Mouse (Mus musculus): ENCODE data around the gene Cacnb2.

The Cacnb2 gene

DNA sequence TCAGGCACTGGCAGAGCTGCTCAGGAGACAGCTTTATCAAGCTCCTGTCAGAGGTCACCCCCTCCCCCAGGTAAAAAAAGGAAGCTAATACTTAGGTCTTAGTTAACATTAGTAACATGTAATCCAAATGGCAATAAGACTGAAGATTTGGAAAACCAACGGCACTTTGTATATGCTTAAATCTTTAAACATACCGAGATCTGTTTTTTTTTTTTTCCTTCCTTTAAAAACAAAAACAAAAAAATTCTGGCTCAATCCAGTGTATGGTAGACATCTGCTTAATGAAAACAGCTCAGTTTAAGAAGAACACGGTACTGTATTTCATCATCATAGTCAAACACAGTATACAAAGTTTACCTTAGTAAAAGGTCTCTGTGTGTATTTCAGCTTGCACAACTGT is at the start of gene Cacnb2:
Gene Cacnb2, plus strand, starts transcription at position 301 of the 400 bp plus-strand sequence.
- DNase-seq: no peak

DNA sequence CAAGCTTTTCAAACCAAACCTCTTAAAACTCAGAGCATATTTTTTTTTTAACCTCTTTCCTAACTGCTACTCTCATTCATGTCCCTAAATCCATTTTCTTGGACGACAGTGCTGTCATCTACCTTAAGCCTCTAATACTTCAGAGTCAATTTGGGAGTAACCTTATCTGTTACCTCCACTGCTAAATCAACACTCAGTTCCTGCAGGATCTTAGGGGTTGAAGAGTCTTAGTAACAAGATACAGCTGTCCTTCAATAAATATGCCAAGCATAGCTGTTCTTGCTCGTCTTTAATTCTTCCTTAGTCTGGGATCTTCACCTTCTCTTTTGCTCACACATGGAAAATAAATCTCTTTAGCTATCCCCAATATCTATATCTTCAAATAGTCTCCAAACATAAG is 34.9 kb upstream of the Cacnb2 start:
- no peak for DNase-seq

GRCm38 (mm10) chr2:14571300-14571699 is 31.6 kb upstream of the Cacnb2 start:
- DNase-seq: no peak

GRCm38 (mm10) chr2:14589541-14589940 is 13.3 kb upstream of the Cacnb2 start:
- no peak for DNase-seq

- no peak for DNase-seq
These were observed 4.9 kb upstream of the Cacnb2 start for GRCm38 (mm10) chr2:14597909-14598563.

DNA sequence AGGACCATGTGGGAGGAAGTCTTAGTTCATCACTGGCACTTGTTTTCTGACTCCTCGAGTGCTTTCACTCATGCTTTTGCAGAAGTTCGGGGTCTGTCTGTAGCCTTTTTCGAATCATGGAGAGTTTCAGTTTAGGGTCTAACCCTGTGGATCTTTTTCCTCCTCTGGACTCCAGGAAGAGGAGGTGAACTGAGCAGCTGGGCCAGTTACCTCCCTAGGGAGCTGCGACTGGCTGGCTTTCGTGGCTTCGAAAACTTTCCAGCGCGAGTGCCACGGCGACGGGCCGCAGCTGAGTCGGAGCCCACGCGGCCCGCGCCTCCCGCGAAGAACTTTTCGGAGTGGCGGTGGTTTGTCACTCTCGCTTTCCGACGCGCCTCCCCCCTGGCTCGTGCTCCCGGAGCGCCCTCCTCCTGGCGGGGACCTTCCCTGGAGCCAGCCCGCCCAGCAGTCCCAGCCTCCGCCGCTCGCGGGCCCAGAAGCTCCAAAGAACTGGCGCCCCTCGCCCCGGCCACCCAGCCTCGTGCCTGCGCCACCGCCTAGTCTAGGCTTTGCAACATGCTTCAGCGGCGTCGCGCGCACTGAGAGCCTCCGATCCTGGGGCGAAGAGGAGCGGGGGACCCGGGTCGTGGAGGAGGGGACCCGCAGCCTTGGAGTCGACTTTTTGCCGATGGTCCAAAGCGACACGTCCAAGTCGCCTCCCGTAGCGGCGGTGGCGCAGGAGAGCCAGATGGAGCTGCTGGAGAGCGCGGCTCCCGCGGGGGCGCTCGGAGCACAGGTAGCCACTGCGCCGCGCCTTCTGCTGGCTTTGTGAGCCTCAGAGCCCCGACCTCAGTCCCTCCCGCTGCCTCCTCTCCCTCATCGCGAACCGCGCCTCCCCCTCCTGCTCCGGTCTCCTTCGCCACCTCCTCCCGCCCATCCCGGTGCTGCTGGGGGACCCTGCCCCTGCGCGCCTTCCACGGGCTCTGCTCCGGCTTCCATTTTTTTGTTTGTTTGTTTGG is 1.2 kb downstream of the Cacnb2 start:
- DNase-seq: peak; percentile 52 to 71

DNA sequence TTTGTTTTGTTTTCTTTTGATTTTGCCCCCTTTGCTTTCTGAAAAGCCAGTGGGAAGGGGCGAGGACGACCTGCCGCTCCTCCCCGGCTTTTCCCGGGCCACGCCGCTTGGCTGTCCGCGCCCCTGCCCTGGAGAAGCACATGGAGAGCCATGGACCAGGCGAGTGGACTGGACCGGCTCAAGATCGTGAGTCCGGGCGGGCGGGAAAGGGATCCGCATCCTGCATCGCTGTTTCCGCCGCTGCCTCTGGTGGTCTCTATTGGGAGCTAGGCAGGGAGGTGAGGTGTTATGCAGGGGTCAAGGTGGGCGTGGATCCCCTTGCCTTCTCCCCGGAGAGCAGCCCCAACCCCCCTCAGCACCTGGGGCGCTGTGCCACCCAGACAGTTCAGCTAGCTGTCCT is 1.9 kb downstream of the Cacnb2 start:
- DNase-seq: peak; percentile 59

DNA sequence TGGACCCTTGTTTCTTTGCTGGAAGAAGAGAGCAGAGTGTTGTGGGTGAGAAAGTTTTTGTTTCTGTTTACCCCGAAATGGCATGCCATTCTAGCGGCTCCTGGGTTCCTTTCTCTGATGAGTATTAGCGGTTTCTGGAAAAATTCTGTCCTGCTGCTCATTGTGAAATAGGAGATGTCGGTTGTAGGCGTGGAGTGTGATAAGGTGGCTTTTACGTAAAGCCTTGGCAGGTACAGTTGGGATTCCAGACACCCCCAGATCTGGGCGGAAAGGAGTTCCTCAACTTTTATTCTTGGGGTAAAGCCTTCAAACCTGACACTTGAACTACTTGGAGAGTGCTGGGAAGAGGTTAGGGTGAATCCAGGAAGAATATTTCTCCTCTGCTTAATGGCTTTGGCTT is 2.3 kb downstream of the Cacnb2 start:
- DNase-seq: no peak

DNA sequence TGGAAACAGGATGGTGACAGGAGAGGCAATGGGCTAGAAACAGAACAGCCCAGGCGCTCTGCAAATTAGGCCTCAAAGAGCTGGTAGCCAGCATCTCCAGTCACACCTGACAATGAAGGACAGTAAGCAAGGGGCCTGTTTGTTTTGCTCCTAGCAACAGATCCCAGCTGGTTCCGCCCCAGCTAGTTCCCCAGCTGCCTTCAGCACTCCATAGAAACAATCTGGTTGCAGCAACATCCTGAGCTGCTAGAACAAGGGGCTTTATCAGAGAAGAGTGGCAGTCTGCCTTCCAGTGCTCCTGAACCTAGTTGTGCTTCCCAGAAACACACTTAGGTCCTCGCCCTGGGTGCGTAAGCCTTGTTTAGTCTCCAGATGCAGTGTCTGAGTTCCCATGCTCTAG is 5.7 kb downstream of the Cacnb2 start:
- no peak for DNase-seq

GRCm38 (mm10) chr2:14612705-14613104 is 9.8 kb downstream of the Cacnb2 start:
- no peak for DNase-seq

DNA sequence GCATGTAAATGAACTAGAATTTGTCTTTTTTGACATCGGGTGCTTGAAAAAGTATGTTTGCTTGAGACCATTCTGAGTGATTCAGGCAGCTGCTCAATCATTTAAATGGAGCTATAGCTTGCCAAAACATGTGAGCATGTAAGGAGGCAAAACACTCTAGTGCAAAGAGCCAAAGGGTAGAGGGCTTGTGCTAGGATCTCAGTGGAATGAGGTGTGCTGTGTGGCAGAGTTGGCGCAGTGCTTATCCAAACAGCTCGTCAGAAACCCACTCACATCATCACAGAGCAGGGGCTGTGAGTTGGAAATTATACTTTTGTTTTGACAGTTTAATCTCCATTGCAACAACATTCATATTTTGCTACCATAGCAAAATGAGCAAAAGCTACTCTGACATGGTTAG is 13.5 kb downstream of the Cacnb2 start:
- DNase-seq: no peak

GRCm38 (mm10) chr2:14620120-14620853 is 17.4 kb downstream of the Cacnb2 start:
- DNase-seq: no peak

GRCm38 (mm10) chr2:14620891-14621290 is 18.0 kb downstream of the Cacnb2 start:
- no peak for DNase-seq

GRCm38 (mm10) chr2:14623820-14624219 is 20.9 kb downstream of the Cacnb2 start:
- no peak for DNase-seq

- no peak for DNase-seq
These were observed 27.1 kb downstream of the Cacnb2 start for GRCm38 (mm10) chr2:14629814-14630492.

- no peak for DNase-seq
These were observed 28.7 kb downstream of the Cacnb2 start for GRCm38 (mm10) chr2:14631590-14631989.

DNA sequence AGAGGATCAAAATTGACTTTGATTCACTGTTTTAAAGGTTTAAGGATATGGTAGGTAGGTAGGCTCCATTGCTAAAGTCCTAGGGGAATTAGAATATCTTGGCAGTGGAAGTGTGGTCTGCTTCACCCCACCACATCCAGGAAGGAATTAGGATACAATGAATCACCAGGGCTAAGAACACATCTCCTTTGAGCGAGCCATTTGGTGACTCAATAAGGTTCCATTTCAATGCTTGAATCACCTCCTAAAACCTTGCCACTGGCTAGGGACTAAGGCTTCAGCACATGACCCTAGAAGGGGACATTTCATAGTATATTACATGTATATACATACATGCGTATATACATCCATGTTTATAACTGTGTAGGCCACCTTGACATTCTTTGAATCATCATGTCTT is 30.3 kb downstream of the Cacnb2 start:
- DNase-seq: no peak

GRCm38 (mm10) chr2:14639266-14639665 is 36.4 kb downstream of the Cacnb2 start:
- no peak for DNase-seq

DNA sequence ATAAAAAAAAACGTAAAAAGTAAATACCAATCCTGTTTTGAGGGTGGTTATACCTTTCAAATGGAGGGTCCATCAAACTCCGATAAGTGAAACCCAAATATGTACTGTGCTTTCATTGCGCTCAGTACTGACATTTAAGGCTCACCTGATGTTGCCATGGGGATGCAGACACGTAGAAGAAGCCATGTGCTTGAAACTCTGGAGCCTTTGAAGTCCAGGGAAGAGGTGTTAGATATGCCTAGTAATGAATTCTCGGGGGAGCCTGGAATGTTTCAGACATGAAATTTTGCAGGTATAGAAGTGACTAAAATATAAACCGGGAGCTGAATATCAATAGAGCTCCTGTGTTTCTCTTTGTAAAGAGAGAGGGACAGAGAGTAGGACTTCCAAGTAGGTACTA is 37.0 kb downstream of the Cacnb2 start:
- DNase-seq: no peak

DNA sequence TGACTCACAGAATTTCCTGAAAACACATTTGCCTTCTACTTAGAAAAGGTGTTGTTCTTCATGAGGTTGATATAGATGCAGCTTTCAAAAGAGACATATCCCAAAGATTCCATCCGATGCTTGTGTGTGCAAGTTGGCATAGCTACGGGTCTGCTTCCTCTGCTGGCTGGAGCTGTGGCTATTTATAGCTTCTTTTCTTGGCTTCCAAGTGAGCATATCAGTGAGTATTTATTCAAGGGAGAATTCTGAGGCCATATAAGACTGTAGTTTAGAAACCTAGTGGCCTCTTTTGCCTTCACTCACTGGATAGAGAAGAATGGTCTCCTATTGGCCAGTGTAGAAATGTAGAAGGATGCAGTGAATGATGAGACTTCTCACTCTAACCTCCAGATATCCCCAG is 38.2 kb downstream of the Cacnb2 start:
- DNase-seq: peak; percentile 40 to 66

DNA sequence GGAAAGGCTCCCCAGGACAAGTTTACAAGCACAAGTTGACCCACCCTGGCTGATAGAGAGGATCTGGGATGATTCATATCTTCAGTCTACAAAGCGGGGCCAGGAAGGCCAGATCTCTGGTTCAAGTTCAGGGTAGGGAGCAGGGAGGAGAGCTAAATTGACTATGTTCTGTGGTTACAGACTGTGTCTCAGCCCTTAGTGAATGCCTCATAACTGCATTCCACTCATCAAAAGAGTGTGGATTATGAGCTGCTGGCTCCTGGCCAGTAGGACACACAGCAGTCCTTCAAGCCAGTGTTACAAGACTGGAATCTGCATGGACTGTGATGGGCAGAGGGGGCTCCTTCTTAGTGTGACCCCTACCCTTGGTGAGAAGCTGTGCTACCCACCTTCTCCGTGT is 48.4 kb downstream of the Cacnb2 start:
- no peak for DNase-seq

DNA sequence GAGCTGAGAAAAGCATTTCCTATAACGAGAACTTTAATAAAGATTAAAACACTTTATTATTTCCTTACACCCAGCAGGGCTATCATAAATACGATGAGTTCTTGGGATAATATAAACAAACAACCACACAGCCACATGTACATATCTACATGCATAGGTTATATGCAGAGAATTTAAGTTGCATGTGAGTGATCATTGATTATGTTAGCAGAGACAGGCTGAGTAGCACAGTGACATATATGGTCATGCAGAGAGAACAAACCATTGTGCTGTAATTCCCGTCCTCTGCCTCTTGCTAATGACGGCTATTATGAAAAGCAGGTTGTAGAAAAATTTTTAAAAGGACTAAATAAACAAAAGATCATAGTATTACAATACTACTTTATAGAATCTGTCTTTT is 53.8 kb downstream of the Cacnb2 start:
- DNase-seq: no peak

Measured in cerebellum, postnatal 14 days (tissue).